Mouse (Mus musculus) gastrocnemius, postnatal 10 days (tissue): ENCODE measurements around the gene Entpd3. TPM values are rescaled to one million over a fixed set of nuclear protein-coding genes. Genes with fewer than 3 reads are reported as not detected.

Source experiments
- DNase-seq: peaks from one replicate; pipeline ENCODE4 v3.0.0; 2021; ENCODE audit warnings: mixed read lengths
- long read RNA-seq, 2 experiments: library from polyadenylated mRNA; stranded (forward); transcript quantifications; one replicate each; pipeline ENCODE4 v2.0.0; 2021
- total RNA-seq, 2 experiments: library from RNA; stranded (reverse); gene quantifications; 2 replicates each; pipeline ENCODE4 v1.2.3; 2021

The Entpd3 gene
- 1 to 10 TPM in 1 of 2 experiments, not detected in 1; 1.7 TPM for total RNA-seq
- long read RNA-seq, experiment 1, partial matches to known transcripts: 0 of 1 reads
- long read RNA-seq, experiment 1, other reads (novel, unspliced or antisense): 0 of 1 reads
- long read RNA-seq, experiment 2: 0 reads

DNA sequence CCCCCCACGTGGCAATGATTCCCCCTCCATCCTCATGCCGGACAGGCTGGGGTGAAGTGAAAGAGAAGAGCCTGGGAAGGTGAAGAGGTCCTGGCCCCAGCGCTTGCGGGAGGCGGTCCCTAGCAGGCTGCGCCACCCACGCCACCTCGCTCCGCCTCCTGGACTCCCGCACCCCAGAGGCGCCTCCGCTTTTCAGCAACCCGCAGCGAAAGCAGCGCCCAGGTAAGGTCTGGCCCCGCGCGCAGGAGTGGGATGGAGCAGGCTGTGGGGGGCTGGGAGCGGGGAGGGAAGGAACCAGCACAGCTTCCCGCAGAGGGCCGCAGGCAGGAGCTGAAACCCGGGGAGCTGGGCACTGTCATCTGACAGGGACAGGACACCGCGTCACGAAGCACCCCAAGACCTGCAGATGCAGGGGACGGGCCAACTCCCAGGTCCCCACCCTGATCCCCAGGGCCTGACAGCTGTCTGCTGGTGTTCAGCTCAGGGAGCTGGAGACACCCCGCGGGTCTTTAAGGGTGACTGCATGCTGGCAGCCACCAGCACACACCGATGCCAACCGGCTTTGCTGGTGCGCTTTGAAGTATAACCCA, at the start of gene Entpd3:
TSS of gene Entpd3 (plus strand) at position 157 of the 590 bp plus-strand sequence.
- peak; percentile 6 for DNase-seq

DNA sequence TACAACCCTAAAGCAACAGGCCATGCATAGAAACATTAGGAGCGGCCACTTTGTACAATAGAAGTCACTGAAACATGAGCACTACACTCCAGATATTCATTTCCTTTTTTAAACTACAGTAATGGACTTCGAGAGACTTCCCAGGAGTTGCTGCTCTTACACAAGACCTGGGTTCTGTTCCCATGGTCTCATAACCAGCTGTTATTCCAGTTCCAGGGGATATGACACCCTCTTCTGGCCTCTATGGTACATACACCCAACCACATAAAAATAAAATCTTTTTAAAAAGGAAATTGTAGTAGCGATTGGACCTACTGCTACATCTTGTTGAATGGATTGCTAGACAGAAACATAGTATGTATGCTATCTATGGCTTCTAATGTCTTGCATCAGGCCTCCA, 48.1 kb upstream of the Entpd3 start:
- no peak for DNase-seq

DNA sequence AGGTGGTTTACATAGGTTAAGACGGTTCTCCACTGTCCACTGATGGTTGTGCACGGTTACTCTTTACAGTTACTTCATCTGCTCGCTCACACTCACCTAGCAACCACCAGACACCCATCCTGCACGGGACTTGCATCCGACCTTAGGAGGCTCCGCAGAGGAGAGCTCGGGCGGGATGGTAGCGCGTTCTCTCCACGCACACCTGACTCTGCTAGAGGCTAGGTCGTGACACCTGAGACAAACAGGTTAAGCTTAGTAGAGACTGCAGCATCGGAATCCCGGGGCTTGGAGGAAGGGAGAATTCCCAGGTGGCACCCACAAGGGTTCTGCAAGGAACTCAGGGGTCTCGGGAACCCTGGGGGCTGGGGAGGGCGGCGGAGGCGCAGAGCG, 47.6 kb upstream of the Entpd3 start, which contains the start of gene Eif1b:
TSS of gene Eif1b (plus strand) at position 223 of the 390 bp plus-strand sequence.
- no peak for DNase-seq

DNA sequence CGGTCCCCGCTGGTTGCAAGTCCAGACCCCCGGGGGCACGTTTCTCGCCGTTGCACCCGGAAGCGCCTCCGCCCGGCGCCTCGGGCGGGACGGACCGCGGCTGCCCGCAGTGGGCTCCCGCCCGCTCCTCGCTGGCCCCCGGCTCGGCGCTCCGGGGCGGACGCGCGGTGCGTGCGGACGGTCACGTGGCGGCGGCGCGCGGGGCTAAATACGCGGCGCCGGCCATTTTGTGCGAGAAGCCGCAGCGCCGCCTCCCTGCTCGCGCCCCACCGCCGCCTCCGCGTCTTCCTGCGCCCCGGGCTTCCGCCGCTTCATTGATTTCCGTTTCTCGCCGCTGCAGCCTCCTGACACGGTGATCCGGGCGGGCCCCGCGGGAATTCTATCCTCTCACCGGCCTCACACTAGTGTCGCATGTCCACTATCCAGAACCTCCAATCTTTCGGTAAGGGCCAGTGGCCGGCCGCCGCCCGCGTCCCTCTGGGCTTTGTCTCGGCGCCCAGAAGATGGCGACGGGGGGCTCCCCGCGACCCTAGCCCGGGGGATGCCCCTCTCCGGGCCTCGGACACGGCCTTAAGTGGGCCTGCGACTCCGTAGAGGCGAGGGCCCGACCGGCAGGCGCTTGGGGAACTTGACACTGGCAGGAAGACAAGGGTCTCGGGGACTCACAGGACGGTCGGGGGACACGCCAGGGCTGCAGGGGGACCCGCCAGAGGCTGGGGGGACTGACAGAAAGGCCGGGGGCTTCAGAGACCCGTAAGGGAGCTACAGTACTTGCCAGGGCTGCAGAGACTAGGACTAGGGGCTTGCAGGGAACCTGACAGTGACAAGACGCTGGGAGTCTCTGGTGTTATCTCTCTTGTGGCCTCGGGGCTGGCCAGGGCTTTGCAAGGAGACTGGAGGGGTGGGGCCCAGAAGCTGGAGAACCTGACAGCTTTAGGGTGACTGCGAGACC, 46.9 kb upstream of the Entpd3 start:
- peak; percentile 82 for DNase-seq

DNA sequence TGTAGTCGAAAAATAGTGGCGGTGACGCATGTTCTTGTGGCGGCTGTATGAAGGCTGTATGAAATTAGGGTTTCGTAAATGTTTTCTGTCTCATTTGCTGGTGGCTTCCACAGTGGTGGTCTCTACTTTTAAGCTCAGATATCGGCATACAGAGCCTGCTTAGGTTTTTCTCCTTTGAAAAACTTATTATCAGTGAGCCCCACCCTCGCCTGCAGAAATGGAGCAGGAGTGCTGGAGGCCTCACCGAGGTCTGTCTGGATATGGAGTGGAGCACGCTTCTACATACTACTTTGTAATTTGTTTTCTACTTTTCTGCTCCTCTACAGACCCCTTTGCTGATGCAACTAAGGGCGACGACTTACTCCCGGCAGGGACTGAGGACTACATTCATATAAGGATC, 45.8 kb upstream of the Entpd3 start:
- DNase-seq: no peak

DNA sequence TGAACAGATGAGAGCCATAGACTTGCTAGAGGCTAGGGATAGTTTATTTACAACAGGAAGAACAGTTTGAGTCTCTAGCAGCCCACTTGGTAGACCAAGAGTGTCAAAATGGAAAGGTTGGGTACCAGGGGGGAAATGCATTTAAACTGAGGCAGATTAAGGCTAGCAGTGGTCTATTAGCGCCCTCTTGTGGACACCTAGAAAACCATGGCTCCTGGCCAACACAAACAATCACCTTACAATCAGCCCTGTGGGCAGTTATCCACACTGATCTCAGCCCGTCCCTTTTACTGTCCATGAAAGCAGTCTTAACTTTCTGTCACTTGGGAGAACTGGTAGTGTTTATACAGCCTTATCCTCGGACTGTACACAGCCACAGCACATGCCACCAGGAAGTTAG, 42.9 kb upstream of the Entpd3 start:
- DNase-seq: peak; percentile 55

DNA sequence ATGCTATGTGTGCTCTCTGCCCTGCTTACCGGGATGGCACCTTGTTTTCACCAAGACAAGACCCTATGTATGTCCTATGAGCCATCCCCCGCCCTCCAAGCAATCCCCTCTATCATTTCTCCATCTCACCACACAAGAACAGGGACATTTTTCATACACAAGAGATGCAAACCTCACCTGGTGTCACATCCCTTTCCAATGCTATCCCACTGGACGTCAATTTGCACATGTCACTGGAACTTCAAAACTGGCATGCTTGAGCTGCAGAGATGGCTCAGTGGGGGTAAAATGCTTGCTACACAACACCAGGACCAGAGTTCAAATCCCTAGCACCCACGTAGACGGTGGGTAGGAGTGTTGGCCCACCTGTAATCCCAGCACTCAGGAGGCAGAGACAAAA, 41.6 kb upstream of the Entpd3 start:
- no peak for DNase-seq

DNA sequence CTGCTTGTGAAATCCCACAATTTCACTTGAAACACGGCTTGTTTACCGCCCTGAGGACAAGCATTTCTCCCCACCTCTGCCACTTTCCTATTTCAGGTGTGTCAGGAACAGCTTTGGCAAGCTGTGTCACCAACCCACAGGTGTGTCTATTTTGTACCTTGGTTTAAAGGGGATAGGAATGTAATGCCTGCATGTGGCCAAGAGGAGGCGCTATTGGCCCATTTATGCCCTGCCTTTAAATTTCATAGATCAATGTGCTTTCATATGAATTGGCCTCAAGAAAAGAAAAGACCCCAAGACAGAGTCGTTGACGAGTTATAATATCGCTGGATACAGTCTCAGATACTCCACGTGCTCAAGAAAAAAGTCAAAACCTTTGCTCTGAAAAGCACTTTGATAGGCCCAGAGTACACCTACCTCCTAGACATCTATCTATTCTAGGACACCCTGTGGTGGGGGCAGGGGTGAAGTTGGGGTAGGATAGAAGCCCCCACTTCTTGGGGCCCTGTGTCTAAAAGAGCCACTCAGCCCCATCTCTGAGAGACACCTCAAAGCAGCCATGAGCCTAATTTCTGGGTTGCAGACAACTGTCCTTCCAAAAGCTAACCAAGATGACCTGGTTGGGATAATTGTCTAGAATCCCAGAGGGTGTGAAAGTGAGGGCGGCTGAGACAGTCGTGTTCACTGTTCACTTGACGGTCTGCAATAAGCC, 38.3 kb upstream of the Entpd3 start:
- DNase-seq: no peak

DNA sequence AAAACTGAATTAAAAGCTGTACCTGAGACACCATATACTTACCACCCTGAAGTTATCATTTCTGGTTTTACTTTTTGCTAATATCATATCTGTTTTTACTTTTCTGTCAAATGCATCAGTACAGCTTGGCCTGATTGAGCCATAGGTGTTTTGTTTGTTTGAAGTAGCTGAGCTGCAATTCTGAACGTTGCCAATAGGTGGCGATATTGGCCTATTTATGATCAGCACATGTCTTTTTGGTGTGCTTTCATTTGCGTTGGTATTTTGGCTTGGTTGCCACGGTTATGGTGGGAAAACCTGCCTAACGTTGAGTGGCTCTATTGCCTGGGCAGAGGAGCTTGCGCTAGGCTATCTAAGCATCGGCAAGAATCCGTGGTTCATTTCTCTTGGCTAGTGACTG, 37.6 kb upstream of the Entpd3 start:
- DNase-seq: peak; percentile 76

DNA sequence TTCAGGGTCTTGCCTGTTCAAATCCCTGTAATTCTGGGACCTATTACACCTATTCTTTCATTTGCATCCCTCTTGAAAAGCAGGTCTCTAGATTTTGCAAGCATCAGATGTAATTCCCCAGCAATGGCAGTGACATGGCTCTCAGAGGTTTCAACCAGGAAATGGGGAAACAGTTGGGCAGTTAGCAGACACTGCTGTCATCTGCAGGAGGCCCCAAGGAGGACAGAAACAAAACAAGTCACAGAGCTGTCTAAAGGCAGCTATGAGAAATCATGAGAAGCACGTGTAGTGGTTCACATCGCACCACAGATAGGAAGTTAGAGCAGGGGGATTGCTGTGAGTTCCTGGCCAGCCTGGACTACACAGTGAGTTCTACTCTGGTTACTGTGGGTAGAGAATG, 35.2 kb upstream of the Entpd3 start:
- DNase-seq: no peak

DNA sequence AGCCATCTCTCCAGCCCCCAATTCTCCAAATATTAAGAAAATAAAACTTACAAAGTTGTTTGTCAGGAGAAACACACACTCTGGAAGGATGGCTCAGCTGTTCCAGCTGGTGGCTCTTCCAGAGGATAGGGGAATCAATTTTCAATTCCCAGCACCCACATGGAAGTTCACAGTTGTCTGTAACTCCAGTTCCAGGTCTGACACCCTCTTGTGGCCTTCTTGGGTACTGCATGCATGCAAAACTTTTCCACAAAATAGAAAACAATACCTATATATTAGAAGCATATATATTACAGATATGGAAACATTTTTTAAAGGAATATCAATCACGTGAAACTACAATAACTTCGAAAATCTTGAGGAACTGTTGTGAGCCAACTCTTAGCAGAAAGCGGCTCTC, 27.8 kb upstream of the Entpd3 start:
- DNase-seq: peak; percentile 39

DNA sequence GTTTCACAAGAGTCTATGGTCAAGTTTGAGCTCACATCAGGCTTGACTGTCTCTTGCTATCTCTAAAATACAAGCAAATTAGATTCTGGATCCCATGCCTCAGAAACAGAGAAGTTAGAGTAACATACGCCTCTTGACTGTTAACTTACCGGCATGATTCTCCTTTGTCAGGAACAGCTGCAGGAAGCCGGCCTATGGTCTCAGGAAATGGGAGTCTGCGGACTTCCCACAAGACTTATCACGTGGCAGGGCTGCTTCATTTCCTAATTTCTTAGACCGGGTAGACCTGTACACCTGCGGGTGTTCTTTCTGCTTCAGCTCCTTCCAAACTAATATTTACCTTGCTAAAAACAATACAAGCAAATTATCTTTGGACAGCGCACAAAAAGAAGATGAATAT, 22.9 kb upstream of the Entpd3 start:
- DNase-seq: no peak

DNA sequence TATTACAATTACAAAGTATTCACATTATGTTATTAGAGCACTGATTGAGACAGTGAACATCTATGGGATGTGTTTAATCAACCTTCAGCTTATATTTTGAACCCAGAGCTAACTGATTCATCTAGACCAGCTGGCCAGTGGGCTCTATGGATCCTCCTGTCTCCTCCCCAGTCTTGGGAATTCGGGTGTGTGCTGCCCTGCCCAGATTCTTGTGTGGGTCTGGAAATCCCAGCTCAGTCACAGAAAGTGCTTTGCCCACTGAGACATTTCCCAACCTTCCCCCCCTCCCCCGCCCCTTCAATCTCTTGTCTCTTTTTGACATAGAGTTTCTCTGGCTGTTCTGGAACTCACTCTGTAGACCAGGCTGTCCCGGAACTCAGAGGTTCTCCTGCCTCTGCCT, 20.7 kb upstream of the Entpd3 start:
- DNase-seq: no peak

DNA sequence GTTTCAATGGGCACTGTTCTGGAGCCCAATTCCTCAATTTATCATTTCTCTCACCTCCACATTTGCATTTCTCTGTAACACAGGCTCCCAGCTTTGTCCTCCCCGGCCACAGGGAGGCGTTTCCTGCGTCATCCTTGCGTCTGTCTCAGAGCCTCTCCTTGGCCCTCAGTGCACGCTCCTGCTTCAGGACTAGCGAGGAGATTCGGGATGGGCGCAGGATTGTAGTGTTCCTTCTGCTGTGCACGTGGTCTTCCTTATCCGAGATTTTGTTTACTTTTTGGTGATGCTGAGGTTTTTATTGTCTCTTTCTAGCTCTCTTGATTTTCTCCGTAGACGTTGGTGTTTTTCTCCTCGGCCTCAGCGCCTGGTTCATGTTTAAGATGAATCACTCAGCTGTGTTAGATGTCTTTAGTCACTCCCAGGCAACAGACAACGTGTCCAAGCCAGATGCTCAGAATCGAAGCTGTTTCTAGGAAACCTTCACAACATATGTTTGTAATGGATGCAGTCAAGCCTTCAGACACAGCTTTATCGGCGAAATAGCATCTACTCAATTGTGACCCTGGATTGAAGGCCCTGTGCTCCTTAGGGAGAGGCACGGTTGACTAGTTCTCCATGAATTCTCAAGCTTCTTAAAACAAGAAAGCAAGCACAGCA, 20.0 kb upstream of the Entpd3 start:
- DNase-seq: no peak

DNA sequence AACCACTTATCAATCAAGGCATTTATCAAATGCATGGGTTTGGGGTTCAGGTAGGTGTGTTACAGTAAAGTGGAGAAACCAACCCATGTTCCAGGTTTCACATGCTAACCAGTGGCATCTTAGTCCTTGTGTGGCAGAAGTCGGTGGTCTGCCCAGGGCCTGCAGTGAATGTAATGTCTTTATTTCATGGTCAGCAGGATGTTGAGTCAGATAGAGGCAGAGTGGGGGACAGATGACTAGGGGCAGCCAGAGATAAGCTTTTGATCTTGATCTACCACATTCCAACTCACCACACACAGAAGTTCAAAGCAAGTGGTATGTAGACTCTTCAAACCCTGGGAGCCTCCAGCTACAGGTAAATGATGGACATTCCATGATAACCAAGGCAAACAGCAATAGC, 18.5 kb upstream of the Entpd3 start:
- DNase-seq: no peak

DNA sequence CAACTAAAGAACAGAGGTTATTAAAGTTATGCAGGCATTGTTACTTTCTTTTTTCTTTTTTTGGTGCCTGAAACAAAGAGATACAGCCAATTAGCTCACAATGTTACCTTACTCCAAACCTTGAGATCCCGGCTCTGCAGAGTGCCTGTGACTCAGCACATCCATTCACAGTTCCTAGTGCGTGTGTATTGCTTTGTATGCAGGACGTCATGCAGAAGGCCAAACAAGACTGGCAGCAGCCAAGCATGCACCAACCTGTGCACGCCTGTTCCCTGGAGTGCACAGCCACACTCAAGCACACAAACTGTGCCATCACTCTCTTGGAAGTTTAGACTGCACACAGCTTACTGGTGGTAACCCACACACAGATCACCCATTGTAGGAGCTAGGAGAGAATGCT, 12.3 kb upstream of the Entpd3 start:
- DNase-seq: no peak

DNA sequence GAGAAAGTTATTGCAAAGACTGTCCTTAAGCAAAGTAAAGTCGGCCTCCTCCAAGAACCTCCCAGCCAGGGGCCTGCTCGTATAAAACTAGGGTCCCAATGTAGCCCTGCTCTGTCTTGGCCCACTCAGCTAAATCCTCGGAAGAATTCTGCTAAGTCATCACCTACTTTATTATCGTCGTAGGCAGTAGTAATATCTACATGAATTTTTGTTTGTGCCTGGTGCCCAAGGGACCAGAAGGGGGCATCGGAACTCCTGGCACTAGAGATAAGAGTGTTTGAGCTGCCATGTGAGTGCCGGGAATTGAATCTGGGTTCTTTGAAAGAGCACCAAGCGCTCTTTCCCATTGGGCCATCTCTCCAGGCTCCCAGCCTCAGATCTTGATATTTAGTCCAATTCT, 11.7 kb upstream of the Entpd3 start:
- no peak for DNase-seq

DNA sequence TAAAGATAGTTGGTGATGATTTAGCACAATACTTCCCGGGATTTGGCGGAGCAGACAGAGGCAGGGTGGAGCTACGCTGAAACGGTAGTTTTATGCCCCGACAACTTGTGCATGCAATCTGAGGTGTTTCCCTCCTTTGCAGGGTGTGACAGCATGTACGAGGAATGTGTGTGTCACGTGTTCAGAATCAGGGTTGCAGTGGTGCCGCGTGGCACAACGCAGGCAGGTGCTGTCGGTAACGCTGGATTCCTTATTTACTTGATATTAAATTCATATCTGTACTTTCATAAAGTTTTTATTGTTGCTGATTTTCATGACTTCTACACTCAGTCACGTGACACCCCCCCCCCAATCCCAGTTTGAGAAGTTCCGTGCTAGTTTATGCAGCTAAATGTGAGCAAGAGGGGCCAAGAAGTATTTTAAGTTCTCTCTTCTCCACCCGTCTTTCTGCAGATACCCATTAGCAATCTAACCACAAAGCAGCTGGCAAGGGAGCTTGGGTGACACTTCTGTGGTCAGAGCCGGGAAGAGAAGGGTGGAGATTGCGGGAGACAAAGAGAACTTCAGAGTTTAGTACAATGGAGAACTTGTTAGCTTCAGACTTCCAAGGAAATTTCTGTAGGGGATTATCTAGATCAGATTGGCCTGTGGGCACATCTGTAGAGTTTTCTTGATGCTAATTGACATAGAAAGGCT, 10.7 kb upstream of the Entpd3 start:
- no peak for DNase-seq

DNA sequence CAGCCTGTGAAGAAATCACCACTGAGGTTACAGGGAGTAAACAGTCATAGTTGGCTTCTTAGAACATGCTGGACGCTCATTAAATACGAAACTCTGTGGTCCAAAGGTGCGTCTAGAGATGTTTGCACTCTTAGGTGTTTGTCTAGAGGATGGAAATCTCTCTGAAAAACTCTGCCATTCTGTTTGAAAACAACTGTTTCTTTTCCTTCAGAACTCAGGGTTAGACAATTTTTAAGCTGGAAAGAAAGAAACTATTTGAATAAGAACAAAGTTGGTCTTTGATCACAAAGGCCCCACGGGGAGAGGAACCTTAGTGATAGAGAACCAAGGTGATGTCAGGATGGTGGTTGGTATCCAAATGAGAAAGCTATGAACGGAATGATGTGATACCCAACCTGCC, 9.1 kb upstream of the Entpd3 start:
- DNase-seq: no peak

DNA sequence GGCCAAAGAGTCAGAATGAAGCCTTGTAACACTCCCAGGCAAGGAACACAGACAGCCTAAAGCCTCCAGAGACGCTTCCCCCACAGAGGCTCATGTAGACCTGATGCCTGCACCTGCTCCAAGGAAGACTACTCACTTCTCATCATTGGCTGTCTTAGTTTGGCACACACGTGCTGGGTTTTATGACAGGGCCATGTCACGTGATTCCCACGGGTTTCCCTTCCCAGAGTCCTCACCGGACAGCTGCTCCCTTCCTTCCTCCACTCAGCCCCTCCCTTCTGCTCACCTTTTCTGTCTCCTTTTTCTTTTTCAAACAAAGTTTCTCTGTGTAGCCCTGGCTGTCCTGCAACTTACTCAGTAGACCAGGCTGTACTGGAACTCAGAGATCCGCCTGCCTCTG, 7.6 kb upstream of the Entpd3 start:
- no peak for DNase-seq

DNA sequence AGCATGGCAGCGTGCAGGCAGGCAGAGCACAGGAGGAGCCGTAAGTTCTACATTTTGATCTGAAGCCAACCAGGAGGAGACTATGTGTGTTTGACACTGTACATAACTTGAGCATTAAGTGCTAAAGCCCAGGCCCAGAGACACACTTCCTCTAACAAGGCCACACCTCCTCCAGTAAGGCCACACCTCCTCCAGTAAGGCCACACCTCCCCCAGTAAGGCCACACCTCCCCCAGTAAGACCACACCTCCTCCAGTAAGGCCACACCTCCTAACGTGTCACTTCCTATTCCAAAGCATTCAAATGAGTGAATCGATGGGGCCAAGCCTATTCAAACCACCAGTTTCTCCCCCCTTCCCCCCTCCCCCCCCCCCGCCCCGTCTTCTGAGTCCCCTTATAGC, 6.9 kb upstream of the Entpd3 start:
- no peak for DNase-seq
